Mouse (Mus musculus) spleen, postnatal 36 days (tissue): ENCODE measurements around the gene Olfr5.
"Not testable (repeated sequence)": the region's sequence is repeated elsewhere in the genome, so short reads cannot be mapped to it uniquely, and the experiment has no call there.

ENCODE experiments used
- DNase-seq, 2 experiments: peaks; one replicate each; pipeline ENCODE4 v3.0.0; 2022; ENCODE audit warnings: low spot score in 2 of 2, mixed read lengths in 1 of 2

Gene Olfr5

DNA sequence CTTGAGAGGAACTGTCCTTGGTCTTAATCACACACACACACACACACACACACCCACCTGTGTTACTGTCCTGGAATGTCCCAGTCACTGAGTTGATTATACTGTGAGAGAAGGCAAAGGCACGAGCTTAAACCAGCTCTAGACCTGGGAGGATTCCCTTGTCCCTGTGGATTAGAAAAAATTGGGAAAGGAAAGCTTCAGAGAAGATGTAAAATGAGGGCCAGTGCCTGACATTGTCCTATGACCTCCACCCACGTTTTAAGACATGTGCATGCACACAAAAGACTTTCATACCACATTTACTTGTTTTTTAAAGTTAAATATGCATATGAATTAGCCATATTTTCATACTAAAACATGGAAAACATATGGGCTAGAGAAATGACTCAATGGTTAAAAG lies at the start of gene Olfr5:
Gene Olfr5 (minus strand): TSS at position 101 of the 400 bp plus-strand sequence.
- no peak for DNase-seq

DNA sequence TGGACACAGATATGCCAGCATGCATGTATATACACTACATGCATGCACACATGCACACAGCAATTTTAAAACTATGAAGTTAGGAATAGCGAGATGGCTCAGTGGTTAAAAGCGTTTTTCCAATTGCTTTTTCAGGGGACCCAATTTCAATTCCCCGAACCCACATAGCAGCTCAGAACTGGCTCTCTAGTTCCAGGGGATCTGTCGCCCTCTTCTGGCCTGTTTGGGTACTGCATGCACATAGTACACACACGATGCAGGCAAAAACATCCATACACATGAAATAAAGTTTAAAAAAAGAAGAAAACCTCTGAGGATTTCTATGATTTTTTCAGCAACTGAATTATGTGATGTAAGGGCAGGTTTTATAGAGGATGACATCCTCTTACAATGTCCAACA lies 39.4 kb upstream of the Olfr5 start:
- DNase-seq, result no peak

DNA sequence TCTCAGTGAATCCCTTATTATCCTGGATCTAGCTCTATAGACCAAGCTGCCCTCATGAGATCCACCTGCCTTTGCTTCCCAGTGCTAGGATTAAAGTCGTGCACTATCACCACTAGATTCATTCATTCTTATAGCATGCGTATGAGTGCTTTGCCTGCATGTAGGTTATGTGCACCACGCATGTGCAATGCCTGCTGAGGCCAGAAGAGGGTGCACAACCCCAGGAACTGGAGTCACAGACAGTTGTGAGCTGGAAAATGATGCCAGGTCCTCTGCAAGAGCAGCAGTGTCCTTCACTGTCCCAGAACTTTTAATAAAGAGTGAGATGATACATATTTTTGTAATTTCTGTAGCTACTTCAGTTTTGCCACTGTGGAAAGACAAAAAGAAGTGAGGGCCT lies 38.3 kb upstream of the Olfr5 start:
- no peak for DNase-seq

DNA sequence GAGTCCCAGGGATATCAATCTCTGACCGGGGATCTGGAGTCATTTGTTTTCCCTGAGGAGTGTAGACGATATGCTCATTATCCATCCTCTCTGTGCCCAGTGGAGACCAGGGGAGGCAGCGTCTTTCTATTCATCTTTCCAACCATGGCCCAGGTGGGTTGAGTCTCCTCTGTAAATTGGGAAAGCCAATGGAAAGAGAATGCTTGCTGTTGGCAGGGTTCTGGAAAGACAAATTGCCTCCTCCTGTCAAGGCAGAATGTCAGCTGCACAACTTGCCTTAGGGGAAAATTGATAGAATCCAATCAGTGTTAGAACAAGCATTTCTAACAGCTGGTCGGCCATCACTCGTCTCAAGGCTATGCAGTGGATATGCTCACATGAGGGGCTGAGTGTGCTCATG lies 36.1 kb upstream of the Olfr5 start, which contains the start of gene Olfr1349:
Gene Olfr1349 (minus strand): TSS at position 101 of the 400 bp plus-strand sequence.
- DNase-seq, result no peak

DNA sequence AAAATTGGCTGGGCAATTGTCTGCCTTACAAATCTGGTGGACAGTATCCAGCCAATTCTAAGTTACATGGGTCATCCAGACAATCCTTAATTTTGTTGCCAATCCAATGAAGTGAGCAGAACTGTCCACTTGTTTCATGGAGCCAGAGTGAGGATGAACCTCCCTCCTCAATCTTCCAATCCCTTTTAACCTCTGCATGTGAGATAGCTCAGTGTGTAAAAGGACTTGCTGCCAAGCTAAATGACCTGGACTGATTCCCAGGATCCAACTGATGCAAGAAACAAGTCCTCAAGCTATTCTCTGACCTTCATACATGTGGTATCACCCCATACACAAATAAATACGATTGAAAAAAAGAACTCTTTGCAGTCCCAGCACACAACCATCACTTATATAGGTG lies 34.9 kb upstream of the Olfr5 start:
- no peak for DNase-seq

DNA sequence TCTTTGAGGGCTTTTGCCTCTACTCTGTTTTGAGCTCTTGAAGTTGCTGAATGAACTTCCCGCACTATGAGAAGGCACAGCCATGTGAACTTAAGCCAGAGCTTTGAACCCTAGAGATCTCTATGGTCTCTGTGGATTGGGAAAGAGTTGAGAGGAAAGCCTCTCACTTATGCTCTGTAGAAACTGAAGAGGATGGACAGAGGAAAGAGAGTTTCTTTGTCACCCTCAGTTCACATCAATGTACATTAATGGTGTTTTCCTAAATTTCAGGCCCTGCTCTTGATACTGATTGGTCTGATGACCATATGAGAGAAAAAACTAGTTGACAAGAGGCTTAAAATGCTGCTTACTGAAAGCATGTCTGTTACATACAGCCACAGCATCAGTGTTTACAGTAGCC lies 21.9 kb upstream of the Olfr5 start, which contains the start of gene Olfr1348:
Gene Olfr1348 (minus strand): TSS at position 101 of the 400 bp plus-strand sequence.
- DNase-seq, result no peak

DNA sequence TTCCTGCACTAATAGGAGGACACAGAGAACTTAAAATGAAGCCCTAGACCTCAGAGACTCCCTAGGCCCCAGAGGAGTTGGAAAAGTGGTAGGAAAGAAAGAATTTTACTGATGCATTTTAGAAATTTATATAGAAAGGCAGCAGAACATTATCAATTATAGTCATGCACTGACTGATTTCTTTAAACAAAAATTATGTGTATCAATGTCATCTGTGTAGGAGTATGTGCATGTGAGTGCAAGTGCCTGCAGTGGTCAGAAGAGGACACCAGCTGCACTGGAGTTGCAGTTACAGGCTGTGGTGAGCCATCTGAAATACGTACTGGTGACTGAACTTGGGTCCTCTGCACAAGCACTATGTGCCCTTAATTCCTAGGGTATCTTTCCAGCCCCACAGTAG lies 12.9 kb upstream of the Olfr5 start, which contains the start of gene Olfr1347:
Gene Olfr1347 (minus strand): TSS at position 101 of the 400 bp plus-strand sequence.
- DNase-seq, result no peak

DNA sequence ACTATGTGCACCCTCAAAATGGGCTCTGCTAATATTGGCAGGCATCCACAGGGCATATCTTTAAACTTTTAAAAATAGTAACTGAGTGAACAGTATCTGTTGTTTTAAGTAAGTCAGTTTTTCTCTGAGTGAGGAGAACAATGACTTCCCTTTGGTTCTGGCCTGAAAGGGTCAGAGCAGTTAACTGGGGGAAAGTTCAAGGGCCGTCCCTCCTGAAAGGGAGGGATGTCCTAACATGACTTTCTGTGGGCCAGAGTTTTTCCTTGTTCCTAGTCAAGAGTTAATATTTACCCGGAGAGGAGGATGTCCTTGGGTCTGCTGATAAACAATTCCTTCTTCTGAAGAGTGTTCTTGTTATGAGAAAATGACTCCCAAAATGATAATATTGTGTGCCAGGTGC lies 9.1 kb downstream of the Olfr5 start:
- not testable (repeated sequence) for DNase-seq

DNA sequence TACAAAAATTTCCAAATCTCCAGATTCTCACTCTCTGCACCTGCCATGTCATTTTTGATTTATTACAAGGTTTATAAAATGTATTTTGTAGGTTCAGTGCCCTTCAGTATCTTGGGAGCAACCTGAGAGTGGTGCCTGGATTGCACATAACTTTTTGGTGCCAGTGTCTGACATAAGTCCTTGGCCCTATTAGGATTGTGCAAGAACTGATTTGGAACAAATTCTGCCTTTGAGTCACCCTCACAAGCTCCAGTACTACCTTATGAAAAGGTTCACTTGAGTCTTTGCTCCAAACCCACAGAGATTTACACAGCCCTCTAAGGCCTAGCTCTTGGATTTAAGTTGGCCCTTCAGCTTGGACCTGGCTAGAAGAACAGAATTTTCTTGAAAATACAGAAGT lies 19.8 kb downstream of the Olfr5 start, which contains the start of gene Olfr1346:
Gene Olfr1346 (plus strand): TSS at position 151 of the 400 bp plus-strand sequence.
- DNase-seq, result no peak

DNA sequence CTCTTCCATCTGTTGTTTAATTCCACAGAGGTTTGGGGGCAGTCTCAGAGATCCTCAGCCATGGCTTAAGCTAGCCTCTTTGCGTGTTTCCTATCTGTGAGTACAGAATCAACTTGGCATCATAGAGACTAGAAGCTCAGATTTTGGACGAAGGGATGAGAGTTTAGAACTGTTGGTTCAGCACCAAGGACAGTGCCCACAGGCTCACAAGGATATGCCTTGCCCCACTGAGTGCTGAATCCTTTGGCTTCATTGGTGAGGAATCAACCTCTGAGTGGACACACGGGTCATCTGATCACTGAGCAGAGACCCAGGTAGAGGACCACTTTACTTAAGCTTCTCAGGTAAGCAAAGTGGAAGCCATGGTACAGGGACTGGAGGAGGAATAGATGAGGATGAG lies 30.3 kb downstream of the Olfr5 start:
- DNase-seq, result no peak

DNA sequence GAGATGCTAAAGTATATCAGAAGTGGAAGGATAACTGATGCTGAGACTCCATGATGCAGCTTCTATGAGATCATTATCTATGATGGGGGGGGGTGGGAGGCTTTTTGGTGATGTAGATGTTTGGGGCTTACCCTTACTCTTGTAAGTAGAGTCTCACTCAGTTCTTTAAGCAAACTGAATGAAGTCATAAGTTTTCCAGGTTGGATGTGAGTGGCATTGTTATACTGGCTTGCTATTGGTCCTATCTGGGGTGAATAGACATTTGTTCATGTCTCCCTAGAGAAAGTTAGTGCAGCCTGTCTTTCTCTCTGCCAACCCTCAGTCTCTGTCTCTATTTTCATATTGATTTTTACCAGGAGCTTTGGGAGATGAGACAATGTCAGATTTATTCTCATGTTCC lies 30.9 kb downstream of the Olfr5 start, which contains the start of gene Olfr1336:
Gene Olfr1336 (plus strand): TSS at position 301 of the 400 bp plus-strand sequence.
- no peak for DNase-seq

DNA sequence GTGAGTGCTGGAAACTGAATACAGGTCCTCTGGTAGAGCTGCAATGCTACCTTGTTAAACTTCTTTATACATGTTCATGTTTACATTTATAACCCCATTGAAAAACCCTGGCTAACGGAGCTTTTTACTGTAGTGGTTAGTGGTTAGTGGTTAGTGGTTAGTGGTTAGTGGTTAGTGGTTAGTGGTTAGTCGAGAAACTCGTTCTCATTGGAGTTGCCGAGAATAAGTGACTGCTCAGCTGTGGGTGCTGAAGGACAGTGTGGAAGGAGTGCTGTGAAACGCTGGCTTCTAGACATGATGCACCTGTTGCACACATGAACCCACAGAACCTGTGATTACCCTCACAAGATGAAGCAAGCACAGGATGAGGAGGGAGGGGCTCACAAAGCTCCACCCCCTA lies 39.0 kb downstream of the Olfr5 start:
- DNase-seq, result no peak

DNA sequence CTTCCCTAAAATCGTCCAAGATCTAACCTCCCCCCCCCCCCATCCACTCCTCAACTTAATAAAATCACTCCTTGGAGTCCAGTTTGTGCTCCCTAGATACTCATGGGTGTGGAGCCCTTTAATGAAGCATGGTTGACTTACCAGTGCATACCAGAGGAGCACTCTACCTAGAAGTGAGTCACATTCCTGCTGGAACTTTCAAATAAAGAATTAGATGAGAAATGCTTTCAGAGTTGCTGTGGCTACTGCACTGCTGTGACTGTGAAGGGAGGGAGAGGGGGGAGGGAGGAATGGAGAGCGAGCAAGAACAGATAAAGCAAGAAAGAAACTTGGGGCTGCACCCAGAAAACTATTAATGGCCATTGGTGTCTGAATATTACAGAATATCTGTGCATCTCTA lies 45.6 kb downstream of the Olfr5 start:
- DNase-seq, result no peak

DNA sequence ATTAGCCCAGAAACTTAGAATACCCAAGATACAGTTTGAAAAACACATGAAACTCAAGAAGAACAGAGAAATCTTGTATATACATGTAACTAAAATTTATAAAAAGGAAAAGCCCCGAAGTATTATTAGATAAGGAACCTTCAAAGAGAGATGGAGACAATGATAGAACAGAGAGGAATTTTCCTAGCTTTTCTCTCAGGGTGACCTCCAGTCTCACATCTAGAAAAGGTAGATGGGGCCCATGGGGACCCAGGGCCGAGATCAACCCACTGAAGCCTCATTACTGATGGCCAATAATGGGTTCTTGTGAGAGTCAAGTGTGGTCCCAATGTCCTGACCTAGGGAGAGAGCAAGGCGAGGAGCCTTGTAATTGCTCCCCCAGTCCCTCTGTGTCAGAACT lies 48.4 kb downstream of the Olfr5 start, which contains the start of gene Olfr1344:
Gene Olfr1344 (plus strand): TSS at position 301 of the 400 bp plus-strand sequence.
- DNase-seq, result no peak

DNA sequence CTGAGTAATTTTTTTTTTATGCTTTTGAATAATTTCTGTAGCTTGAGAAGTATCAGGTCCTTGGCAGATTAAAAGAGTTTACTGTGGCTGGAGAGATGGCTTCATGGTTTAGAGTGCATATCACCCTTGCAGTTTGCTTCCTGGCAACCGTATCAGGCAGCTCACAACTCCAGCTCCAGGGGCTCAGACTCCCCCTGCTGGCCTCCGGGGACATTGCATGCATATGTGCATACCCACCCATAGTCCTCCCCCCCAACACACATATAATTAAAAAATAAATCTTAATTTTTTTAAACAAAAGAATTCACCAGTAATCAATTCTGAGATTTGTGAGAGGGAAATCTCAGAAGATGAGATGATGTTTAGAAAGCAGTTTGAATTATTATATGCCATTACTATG lies 56.4 kb downstream of the Olfr5 start:
- no peak for DNase-seq

DNA sequence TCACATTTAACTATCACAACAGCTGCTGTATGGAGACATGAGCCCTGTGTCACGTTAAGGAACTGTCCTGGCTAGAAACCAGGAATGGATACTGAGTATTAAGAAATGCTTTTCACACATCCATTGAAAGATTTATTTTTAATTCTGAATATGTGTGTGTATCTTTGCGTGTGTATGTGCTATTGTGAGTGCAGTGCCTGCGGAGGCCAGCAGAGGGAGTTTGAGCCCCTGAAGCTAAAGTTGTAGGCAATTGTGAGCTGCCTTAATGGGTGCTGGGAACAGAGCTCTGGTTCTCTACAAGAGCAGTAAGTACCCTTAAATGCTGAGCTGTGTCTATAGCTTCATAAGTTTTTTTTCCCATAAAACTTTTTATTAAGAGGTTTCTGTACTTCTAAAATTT lies 57.4 kb downstream of the Olfr5 start:
- DNase-seq, result no peak
